ENCODE assay signal across 21 mouse cellular contexts in genomic region chr3:101958047-101958446, GRCm38 (mm10). TPM values are rescaled to one million over a fixed set of nuclear protein-coding genes. Genes with fewer than 3 reads are reported as not detected.
A peak's percentile ranks its signal among the peaks of the same experiment; 100 is the strongest.
DNase-seq lines count a peak whose midpoint lies in the region; ATAC-seq lines count a peak whose summit lies in the region.
"Had no signal": no experiment of that assay in that cellular context is flagged by ENCODE, and none has a peak within 500 bp of the region (broad histone marks: within the 10 kb centered on the region; RNA-seq: fewer than 3 reads in every experiment).

No protein-coding gene starts in this region.

- H3K4me1 ChIP-seq in liver, embryonic 11.5 days (replicated peaks; ENCODE audit: control insufficient read depth, insufficient read depth, low read length) = no peaks in the 10 kb centered on the region

- no peaks in the 10 kb centered on the region for H3K27me3 ChIP-seq in liver, embryonic 11.5 days (replicated peaks; ENCODE audit: control insufficient read depth, insufficient read depth, low read length)
- H3K27me3 ChIP-seq: neural tube, embryonic 13.5 days had no signal

- peak; percentile 89 for ATAC-seq in granulocyte monocyte progenitor cell, adult 5-6 weeks (replicated peaks; ENCODE audit: poor library complexity, severe bottlenecking)
- ATAC-seq in liver, embryonic 11.5 days (replicated peaks; ENCODE audit: low FRiP score) = peak; percentile 49; the same call in 1 of the 2 replicates
- ATAC-seq: activated CD4-positive, CD25-positive, alpha-beta regulatory T cell, adult 4 months; forebrain, postnatal 0 days had no signal

- H3K9ac ChIP-seq in liver, embryonic 11.5 days (ENCODE audit: low read depth, low read length) = no peak overlapping the region
- H3K9ac ChIP-seq: forebrain, postnatal 0 days; neural tube, embryonic 13.5 days had no signal

- no peak for DNase-seq in liver, embryonic 11.5 days (ENCODE audit: low spot score)
- DNase-seq in lung, postnatal 10 days = peak; percentile 9
- DNase-seq in yolk sac, embryonic 10.5 days (ENCODE audit: low spot score) = peak; percentile 13
- DNase-seq in cerebellum, postnatal 36 days = no peak
- no peak for DNase-seq in thymus, postnatal 14 days
- DNase-seq in left cerebral cortex, postnatal 14 days (ENCODE audit: low spot score in 2 of 2) = no peak
- DNase-seq: adrenal gland, postnatal 14 days; cerebellum, adult 11-12 months; cerebellum, postnatal 25 days; forebrain, postnatal 0 days; gastrocnemius, postnatal 36 days; midbrain, embryonic 14.5 days had no signal

- H3K4me2 ChIP-seq in liver, embryonic 11.5 days = no peak overlapping the region
- H3K4me2 ChIP-seq: neural tube, embryonic 13.5 days had no signal

- H3K4me3 ChIP-seq in liver, embryonic 11.5 days (ENCODE audit: low read depth, low read length) = no peak overlapping the region
- H3K4me3 ChIP-seq: forebrain, embryonic 10.5 days; hindbrain, embryonic 10.5 days; neural tube, embryonic 13.5 days had no signal

- WGBS in liver, embryonic 11.5 days = 60% methylated on average over 3 of the region's 3 CpGs

- H3K27ac ChIP-seq in liver, embryonic 11.5 days (ENCODE audit: low read depth, low read length) = no peak overlapping the region
- H3K27ac ChIP-seq: forebrain, embryonic 10.5 days; hindbrain, embryonic 10.5 days; kidney, postnatal 0 days; neural tube, embryonic 13.5 days had no signal

- H3K9me3 ChIP-seq in liver, embryonic 11.5 days (ENCODE audit: control insufficient read depth, low read length) = no peaks in the 10 kb centered on the region
- H3K9me3 ChIP-seq: forebrain, embryonic 10.5 days; G1E; hindbrain, embryonic 10.5 days; neural tube, embryonic 13.5 days had no signal

- intact Hi-C loops in left cerebral cortex, postnatal 14 days (cut with DNase I) = no loop called here

- H3K36me3 ChIP-seq in liver, embryonic 11.5 days (ENCODE audit: control insufficient read depth, insufficient read depth, low read length) = no peaks in the 10 kb centered on the region
- H3K36me3 ChIP-seq: forebrain, embryonic 10.5 days; G1E; hindbrain, embryonic 10.5 days; neural tube, embryonic 13.5 days had no signal

RNA-seq across cellular contexts. Expression of gene Slc22a15, which starts 33.8 kb away (rescaled TPM):
- 5.1 and 11.0 TPM in 2 replicates for total RNA-seq in granulocyte monocyte progenitor cell, adult 5-6 weeks (2014; fragmentation: Nextera tagmentation)
- 4.4 and 4.5 TPM in 2 replicates for total RNA-seq in granulocyte monocyte progenitor cell, adult 5-6 weeks (2017)
- 1.8 and 1.9 TPM in 2 replicates for polyA plus RNA-seq in liver, embryonic 11.5 days (2014; fragmentation: Nextera tagmentation; extraction: Ambion mirVana)
- total RNA-seq in left cerebral cortex, postnatal 14 days (2021) = 1 to 10 TPM; 8.3 to 9.3 TPM
- polyA plus RNA-seq: G1E had no signal

RNA-seq across cellular contexts. Expression of gene Nhlh2, which starts 51.8 kb away (rescaled TPM):
- not detected in 2 replicates for total RNA-seq in granulocyte monocyte progenitor cell, adult 5-6 weeks (2014; fragmentation: Nextera tagmentation)
- not detected in 2 replicates for total RNA-seq in granulocyte monocyte progenitor cell, adult 5-6 weeks (2017)
- 0.09 and 0.19 TPM in 2 replicates for polyA plus RNA-seq in liver, embryonic 11.5 days (2014; fragmentation: Nextera tagmentation; extraction: Ambion mirVana)
- total RNA-seq in left cerebral cortex, postnatal 14 days (2021) = under 1 TPM; 0.22 to 0.51 TPM
- total RNA-seq: adrenal gland, postnatal 14 days; gastrocnemius, postnatal 36 days had no signal
- polyA plus RNA-seq: activated CD4-positive, CD25-positive, alpha-beta regulatory T cell, adult 4 months; G1E; heart, embryonic 16.5 days; kidney, postnatal 0 days; urinary bladder, adult 2 months had no signal

Comparison
In these comparisons a context has a peak if more than half of its experiments do, and no peak if none do; other contexts are left out.
1. DNase-seq: peak in lung, postnatal 10 days (single experiment) and yolk sac, embryonic 10.5 days (single experiment); none in liver, embryonic 11.5 days (single experiment), cerebellum, postnatal 36 days (0 of 2), thymus, postnatal 14 days (single experiment) and left cerebral cortex, postnatal 14 days (0 of 2).